Mouse (Mus musculus): ENCODE results near the gene Ssna1.
A peak's percentile ranks its signal among the peaks of the same experiment; 100 is the strongest.
"Not testable (repeated sequence)": the region's sequence is repeated elsewhere in the genome, so short reads cannot be mapped to it uniquely, and the experiment has no call there.

The Ssna1 gene

DNA sequence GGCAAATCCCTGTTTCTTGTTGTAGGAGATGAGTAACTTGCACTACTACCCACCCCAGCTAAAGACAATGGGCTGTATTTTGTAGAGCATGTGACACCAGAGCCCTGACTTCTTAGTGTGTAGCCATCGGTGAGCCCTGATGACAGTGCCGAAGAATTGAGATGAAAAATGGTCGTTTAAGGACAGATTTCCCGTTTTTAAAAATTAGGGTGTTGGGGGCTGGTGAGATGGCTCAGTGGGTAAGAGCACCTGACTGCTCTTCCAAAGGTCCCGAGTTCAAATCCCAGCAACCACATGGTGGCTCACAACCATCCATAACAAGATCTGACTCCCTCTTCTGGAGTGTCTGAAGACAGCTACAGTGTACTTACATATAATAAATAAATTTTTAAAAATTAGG is 15.0 kb downstream of the Ssna1 start:
- not testable (repeated sequence) for DNase-seq

- peak; percentile 73 for DNase-seq
Observed at GRCm38 (mm10) chr2:25256443-25257109, 15.7 kb downstream of the Ssna1 start.

DNA sequence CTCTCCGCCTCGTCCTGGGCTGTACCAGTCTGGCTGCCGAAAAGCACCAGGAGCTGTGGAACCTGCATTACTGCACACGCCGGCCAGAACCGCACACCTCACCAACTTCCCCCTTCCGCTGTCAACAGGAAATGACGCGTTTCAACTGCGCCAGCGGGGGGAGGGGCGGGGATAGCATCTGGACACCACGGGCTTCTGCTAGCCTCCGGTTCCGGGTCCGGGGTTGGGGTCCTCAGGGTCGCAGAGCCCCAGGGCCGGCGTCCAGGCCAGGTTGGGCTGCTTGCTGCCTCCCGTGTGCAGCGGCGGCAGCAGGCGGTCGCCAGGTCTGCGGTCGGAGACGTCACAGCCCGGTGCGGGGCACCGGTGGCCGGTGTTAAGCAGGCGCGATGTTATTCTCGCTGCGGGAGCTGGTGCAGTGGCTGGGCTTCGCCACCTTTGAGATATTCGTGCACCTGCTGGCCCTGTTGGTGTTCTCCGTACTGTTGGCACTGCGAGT is 16.9 kb downstream of the Ssna1 start, which contains the start of gene Tmem203:
TSS of gene Tmem203 (plus strand) at position 156 of the 496 bp plus-strand sequence.
- DNase-seq: peak; percentile 87

GRCm38 (mm10) chr2:25252331-25252730 is 19.9 kb downstream of the Ssna1 start:
- peak; percentile 45 for DNase-seq

GRCm38 (mm10) chr2:25246183-25247072 is 25.8 kb downstream of the Ssna1 start, which contains the start of gene AL732309.1:
Gene AL732309.1 (minus strand): TSS chr2:25246863.
- no peak for DNase-seq

GRCm38 (mm10) chr2:25244144-25244543 is 28.1 kb downstream of the Ssna1 start:
- DNase-seq: no peak

- DNase-seq: no peak
Observed at GRCm38 (mm10) chr2:25243342-25243741, 28.9 kb downstream of the Ssna1 start.

DNA sequence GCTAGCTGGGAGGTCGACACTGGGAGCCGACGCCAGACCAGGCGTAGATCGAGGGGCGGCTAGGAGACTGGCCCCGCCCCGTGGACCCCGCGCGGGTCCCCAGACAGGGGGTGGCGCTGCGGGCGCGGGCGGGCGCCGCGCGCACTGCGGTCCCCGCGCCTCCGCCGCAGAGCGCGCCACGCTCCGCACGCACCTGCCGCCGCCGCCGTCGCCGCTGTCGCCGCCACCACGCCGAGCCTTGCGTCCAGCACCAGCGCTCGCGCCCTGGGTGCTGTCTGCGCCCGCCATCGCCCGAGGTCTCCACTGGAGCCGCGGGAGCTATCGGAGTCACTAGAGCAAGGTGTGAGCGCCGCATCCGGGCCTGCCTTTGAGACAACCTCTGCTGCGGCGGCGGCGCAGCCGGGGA is 30.1 kb downstream of the Ssna1 start, which contains the start of the genes Rnf208 and Cysrt1:
TSS of gene Rnf208 (plus strand) at position 155 of the 406 bp plus-strand sequence.
TSS of gene Cysrt1 (minus strand) at position 352 of the 406 bp plus-strand sequence.
- DNase-seq: peak; percentile 33

DNA sequence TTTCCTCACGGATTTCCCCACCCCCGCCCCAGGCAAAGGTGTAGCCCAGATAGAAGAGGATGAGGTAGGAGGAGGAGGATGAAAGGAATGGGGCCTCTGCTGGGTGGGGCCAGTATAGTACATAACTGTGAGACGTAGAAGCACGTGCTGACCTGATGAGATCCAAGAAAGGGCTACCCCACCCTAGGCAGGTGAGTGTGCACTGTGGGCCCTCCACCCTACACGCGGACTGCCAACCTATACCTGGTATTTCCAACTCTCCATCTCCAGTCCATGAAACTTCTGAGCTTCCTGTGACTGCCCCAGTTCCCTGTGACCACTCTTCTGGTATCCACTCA is 30.8 kb downstream of the Ssna1 start:
- no peak for DNase-seq

GRCm38 (mm10) chr2:25240723-25241437 is 31.4 kb downstream of the Ssna1 start:
- peak; percentile 43 for DNase-seq

DNA sequence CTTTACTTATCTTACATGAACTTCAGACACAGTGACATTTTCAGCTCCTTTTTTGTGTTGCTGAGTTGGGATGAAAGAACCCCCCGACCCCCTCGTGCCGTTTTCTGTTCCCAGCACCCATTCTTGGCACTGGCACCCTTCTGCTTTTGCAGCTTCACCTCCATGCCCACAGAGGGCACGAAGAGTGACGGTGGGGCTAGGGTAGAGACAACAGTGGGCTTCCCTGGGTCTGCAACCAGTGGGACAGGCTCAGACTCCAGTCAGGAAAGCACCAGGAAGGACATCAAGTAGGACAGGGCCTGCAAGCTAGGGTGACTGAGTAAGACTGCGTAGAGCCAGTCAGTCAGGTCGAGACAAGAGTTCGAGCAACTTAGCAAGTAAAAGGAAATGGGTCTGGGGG is 31.9 kb downstream of the Ssna1 start:
- DNase-seq: no peak

DNA sequence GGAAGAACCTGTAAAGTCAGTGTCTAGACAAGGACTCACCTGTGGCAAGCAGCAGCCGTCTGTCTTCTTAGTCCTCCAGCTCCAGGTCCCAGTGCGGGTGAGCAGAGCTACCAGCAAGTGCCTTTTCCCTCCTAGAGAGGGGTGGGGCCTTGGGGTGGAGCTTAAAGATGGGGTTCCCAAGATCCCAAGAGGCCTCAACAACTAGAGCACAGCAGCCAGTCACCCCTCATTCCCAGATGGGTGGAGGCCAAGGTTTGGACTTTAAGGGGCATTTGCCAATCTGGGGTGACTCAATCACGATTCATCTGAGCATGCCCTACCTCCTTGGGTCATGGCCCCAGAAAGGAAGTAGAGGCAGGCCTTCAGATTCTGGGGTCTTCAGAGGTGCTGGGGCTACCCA is 32.5 kb downstream of the Ssna1 start:
- DNase-seq: no peak

DNA sequence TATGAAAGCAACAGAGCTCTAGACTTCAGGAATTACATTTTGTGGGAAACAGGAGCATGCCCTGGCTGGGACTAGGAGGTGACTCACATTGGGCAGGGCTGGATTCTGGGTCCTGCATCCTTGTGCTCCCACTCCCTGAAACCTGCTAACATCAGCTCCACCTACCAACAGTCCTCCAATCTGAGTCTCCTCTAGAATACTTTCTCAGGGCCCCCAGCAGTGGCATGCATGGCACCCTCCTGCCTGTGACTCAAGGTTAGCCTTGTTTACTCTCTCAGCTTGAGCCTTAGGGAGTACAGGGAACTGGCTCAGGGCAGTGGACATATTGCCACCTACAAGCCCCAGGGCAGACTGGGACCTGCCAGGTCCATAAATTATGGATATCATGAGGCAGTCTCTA is 34.1 kb downstream of the Ssna1 start:
- no peak for DNase-seq

DNA sequence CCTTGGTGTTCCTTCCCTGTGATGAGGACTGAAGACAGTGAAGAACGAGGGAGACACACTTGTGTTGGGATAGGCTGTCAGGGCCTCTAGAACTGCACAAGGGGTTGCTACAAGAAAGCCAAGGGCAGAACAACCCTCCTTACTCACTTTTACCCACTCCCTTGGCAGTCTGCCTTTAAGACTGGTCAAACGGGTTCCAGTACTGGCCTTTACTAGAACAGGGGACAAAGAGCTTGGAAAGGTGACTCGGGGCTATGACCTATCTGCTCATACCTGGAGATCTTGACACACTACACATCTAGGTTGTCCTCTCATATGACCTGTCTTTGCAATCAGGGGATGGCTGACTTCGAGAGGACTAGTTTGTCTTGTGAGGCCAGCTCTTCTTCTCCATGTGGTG is 34.7 kb downstream of the Ssna1 start:
- DNase-seq: no peak

- DNase-seq: no peak
Observed at GRCm38 (mm10) chr2:25236614-25237013, 35.6 kb downstream of the Ssna1 start, which contains the start of gene Rnf224. Gene Rnf224 (minus strand): TSS chr2:25236787.

- DNase-seq: no peak
Observed at GRCm38 (mm10) chr2:25234551-25235220, 37.6 kb downstream of the Ssna1 start.

GRCm38 (mm10) chr2:25234050-25234449 is 38.2 kb downstream of the Ssna1 start, which contains the start of gene Slc34a3:
Gene Slc34a3 (minus strand): TSS chr2:25234364.
- DNase-seq: no peak

- DNase-seq: no peak
Observed at GRCm38 (mm10) chr2:25233421-25233820, 38.8 kb downstream of the Ssna1 start.

DNA sequence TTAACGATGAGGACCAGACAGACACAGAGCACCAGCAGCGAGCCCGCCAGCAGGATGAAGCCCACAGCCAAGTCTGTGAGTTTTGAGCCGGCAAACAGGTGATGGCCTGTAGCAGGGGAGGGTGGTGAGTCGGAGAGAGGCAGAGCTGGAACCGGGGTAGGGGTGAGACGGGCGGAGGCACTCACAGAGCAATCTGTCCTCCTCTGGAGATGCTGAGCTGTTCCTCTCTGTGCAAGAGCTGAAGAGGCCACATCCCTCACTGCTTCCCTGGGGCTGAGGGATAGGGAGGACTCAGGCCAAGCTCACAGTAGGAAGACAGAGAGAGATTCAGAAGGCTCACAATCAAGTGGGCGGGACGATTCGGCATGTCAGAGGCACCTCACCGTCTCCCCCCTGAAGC is 41.2 kb downstream of the Ssna1 start:
- no peak for DNase-seq

GRCm38 (mm10) chr2:25230581-25230980 is 41.7 kb downstream of the Ssna1 start:
- DNase-seq: no peak

DNA sequence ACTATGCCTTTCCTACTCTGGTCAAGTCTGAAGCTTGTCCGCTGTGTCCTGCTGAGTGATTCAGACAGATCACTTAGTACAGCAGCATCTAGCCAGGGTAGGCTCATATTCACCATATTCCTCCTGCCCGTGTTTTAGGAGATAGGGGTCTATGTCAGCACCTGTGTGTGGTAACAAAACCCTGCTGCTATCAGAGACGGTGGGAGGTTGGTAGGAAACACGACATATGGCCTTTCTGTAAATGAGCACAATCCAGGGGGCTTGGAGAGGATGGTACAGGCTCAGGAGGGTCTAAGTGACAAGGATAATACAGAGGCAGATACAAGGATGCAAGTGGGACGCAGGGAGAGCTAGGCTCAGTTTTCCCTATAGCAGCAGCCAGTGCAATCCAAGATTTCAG is 42.7 kb downstream of the Ssna1 start:
- no peak for DNase-seq

DNA sequence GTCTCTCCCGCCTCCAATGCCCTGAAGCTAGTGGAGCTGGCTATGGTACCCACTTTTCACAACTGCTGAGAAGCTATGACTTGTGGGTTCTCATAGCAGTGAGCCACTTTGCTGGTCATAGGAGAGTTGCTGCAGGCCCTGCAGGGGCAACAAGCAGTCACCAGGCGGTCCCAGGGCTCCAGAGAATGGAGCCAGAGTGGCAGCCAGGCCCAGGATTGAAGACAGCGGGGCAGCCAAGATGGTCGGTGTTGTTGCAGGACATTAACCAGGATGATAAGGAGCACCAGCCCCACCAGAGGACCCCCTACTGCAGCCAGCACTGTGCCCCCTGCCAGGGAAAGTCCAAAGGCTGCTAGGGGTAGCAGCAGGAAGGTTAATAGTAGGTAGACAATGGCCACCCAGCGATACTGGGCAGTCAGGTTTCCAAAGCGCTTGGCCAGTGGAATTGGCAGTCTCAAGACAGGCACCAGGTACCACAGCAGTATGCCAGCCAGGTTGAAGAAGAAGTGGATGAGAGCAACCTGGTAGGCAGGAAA is 43.2 kb downstream of the Ssna1 start:
- no peak for DNase-seq
